Mouse (Mus musculus) heart, embryonic 11.5 days (tissue): ENCODE measurements at regions not wholly inside any gene's neighbourhood (a gene's known extent, or its start where the extent isn't known, plus 50 kb on each side); places are given as distances from the start of the nearest gene placed in this dataset.

Experiments used
- ATAC-seq: fragments of 200-750 bp; cut with Nextera tagmentation; replicated peaks from 2 replicates; pipeline ENCODE4 v1.8.0; 2017; ENCODE audit warnings: moderate library complexity; ENCODE audit not compliant: insufficient number of reproducible peaks, low FRiP score, low TSS enrichment
- H3K27ac ChIP-seq: fragments of 300-500 bp; sonication (generic); 2 replicates; pipeline ENCODE4 v1.5.1; 2014; ENCODE audit warnings: mild to moderate bottlenecking, low read depth, low read length
- H3K27me3 ChIP-seq: fragments of 300-500 bp; sonication (generic); 2 replicates; pipeline ENCODE4 v1.6.1; 2014; ENCODE audit warnings: mild to moderate bottlenecking, low read length, mixed read lengths; ENCODE audit not compliant: control insufficient read depth, insufficient read depth
- H3K36me3 ChIP-seq: fragments of 300-500 bp; sonication (generic); 2 replicates; pipeline ENCODE4 v1.6.1; 2014; ENCODE audit warnings: mild to moderate bottlenecking, low read length, moderate library complexity, mixed read lengths; ENCODE audit not compliant: control insufficient read depth, insufficient read depth
- H3K4me1 ChIP-seq: fragments of 300-500 bp; sonication (generic); 2 replicates; pipeline ENCODE4 v1.6.1; 2014; ENCODE audit warnings: low read length; ENCODE audit not compliant: control insufficient read depth, insufficient read depth
- H3K4me2 ChIP-seq: fragments of 300-500 bp; sonication (generic); 2 replicates; pipeline ENCODE4 v1.6.1; 2014; ENCODE audit warnings: mild to moderate bottlenecking, moderate library complexity
- H3K4me3 ChIP-seq: fragments of 300-500 bp; sonication (generic); 2 replicates; pipeline ENCODE4 v1.5.1; 2014; ENCODE audit warnings: low read depth, low read length
- H3K9ac ChIP-seq: fragments of 300-500 bp; sonication (generic); 2 replicates; pipeline ENCODE4 v1.6.1; 2014; ENCODE audit warnings: mild to moderate bottlenecking, low read depth, low read length, moderate library complexity
- H3K9me3 ChIP-seq: fragments of 300-500 bp; sonication (generic); replicated peaks from 2 replicates; pipeline ENCODE4 v1.6.1; 2016; ENCODE audit warnings: low read length; ENCODE audit not compliant: control insufficient read depth
- WGBS: fragments of 180-500 bp; shearing (Covaris S2); extraction: QIAGEN DNeasy Blood & Tissue Kit; methylation state at CpG from one replicate; pipeline ENCODE4 v1.1.7; 2014; ENCODE audit not compliant: insufficient replicate concordance; 5-methylcytosine and 5-hydroxymethylcytosine counted together

DNA sequence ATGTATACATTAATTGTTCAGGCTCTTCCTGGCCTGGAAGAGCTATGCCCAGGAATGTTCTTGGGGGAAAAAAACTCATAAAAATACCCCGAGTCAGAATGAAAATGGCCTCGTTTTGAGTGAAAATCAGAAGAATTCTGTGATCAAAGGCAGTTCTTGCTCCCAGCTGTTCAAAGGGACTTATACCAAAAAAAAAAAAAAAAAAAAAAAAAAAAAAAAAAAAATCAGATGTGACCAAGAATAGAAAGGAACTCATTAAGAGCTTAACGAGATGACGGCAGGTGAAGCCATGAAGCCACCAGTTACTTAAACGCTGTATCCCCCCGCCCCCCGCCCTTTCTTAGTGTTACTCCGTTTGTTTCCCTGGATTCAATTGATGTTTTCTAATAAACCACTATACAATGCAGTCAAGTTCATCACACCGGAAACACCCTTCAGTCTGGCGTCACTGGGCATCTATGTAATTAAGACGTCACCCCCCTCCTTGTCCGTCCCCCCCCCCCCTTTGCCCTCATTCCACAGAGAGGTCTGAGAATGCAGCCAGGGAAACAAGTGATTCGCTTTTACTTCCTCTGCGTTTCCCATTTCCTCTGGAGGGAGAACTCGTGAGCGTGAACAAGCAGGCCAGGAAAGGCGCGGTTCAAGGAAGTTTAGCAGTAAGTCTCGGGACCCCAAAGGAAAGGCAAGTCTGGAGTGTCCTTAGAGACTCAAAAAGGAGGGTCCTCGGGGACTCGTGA lies 99.1 kb downstream of the Zfp326 start:
- Histone ChIP-seq H3K36me3 (no peaks in the 10 kb centered on the region), H3K9ac (no peak overlapping the region), H3K9me3 (no peaks in the 10 kb centered on the region), H3K4me3 (0 out of 2 replicates have a peak overlapping the region, but pooled peaks have one; percentile 2), H3K4me2 (peak overlapping the region; percentile 39), H3K4me1 (0 out of 2 replicates have a peak, but pooled peaks cover 4% of the 10 kb centered on the region), H3K27ac (no peak overlapping the region), H3K27me3 (no peaks in the 10 kb centered on the region)
- 50% methylated on average over 20 of the region's 21 CpGs for WGBS
- 0 out of 2 replicates have a peak, but pooled peaks have one; percentile 39 for ATAC-seq

DNA sequence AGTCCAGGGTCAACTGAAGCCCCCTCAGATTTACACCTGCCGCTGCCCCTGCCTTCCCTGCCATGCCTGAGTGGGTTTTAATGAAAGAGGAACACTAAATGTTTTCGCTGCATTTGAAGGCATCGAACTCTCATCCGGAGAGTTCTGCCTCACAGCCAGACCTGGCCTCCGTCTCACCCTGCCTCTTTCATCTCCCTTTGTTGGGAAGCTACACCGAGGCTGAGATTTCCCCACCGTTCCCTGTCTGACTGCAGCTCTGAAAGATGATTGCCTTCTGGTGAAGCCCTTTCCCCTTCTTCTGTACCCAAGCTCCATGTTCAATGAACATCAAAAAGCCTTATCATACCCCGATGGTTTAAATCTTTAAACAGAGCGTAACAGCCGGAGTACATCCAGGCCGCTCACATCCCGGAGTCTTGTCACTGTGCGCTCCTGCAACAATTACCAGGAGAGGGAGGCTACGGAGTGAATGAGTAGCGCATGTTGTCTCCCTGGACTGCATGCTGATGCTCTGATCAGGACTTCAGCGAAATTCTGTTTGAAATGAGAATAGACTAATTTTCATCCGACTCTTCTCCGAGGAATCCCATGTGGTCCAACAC lies 98.3 kb downstream of the Zfp326 start:
- H3K27ac ChIP-seq: no peak overlapping the region
- H3K4me1 ChIP-seq: 0 out of 2 replicates have a peak, but pooled peaks cover 4% of the 10 kb centered on the region
- no peak overlapping the region for H3K9ac ChIP-seq
- H3K9me3 ChIP-seq: no peaks in the 10 kb centered on the region
- no peak overlapping the region for H3K4me3 ChIP-seq
- WGBS: 77% methylated on average over 18 of the region's 18 CpGs
- no peak overlapping the region for H3K4me2 ChIP-seq
- H3K36me3 ChIP-seq: no peaks in the 10 kb centered on the region
- ATAC-seq: no peak
- H3K27me3 ChIP-seq: no peaks in the 10 kb centered on the region
